Mouse (Mus musculus): ENCODE data around the gene Degs1. TPM values are rescaled to one million over a fixed set of nuclear protein-coding genes. Genes with fewer than 3 reads are reported as not detected.

The Degs1 gene
- polyA plus RNA-seq, 1 experiment from 2014 or later, result 129 TPM

- H3K27ac ChIP-seq (ENCODE audit: low read length), result no peak overlapping the region
- H3K27me3 ChIP-seq (replicated peaks; ENCODE audit: control insufficient read depth, insufficient read depth, low read length), result no peaks in the 10 kb centered on the region
- H3K4me3 ChIP-seq (ENCODE audit: low read length), result no peak overlapping the region
- no peak for ATAC-seq
- H3K9me3 ChIP-seq (ENCODE audit: control insufficient read depth, low read length), result no peaks in the 10 kb centered on the region
- no peak overlapping the region for H3K4me2 ChIP-seq (ENCODE audit: low read depth, low read length)
- 74% methylated on average over 7 of the region's 7 CpGs for WGBS
- H3K4me1 ChIP-seq (ENCODE audit: control insufficient read depth, insufficient read depth, low read length), result peaks cover 4% of the 10 kb centered on the region
- H3K36me3 ChIP-seq (ENCODE audit: control insufficient read depth, insufficient read depth, low read length), result no peaks in the 10 kb centered on the region
- no peak overlapping the region for H3K9ac ChIP-seq (ENCODE audit: low read depth, low read length)
These were observed 5.2 kb upstream of the Degs1 start for GRCm38 (mm10) chr1:182287781-182288180.

GRCm38 (mm10) chr1:182284795-182285194 is 2.2 kb upstream of the Degs1 start:
- Histone ChIP-seq H3K4me2 (ENCODE audit: low read depth, low read length) (no peak overlapping the region), H3K36me3 (ENCODE audit: control insufficient read depth, insufficient read depth, low read length) (no peaks in the 10 kb centered on the region), H3K9me3 (ENCODE audit: control insufficient read depth, low read length) (no peaks in the 10 kb centered on the region), H3K9ac (ENCODE audit: low read depth, low read length) (no peak overlapping the region), H3K27me3 (replicated peaks; ENCODE audit: control insufficient read depth, insufficient read depth, low read length) (no peaks in the 10 kb centered on the region), H3K4me3 (ENCODE audit: low read length) (no peak overlapping the region), H3K4me1 (ENCODE audit: control insufficient read depth, insufficient read depth, low read length) (peaks cover 20% of the 10 kb centered on the region), H3K27ac (ENCODE audit: low read length) (no peak overlapping the region)
- no peak for ATAC-seq
- 96% methylated on average over 2 of the region's 2 CpGs for WGBS

DNA sequence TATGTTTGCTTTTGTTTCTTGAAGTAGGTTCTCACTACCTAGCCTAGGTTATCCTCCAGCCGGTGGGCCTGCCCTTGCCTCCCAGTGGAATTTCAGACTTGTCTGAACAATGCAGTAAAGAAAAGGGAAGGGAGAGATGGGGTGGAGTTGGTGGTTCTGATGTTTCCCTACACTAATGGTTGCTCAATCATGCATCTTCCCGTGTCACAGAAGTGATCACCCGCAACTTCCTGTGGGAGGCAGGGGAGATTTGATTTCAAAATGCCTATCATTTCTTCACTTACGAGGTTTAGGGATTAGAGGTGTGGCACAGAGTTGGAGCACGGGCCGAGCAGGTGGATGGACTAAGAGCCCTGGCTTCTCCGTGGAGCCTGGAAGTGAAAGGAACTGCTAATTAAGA is 627 bp upstream of the Degs1 start:
- no peak overlapping the region for H3K27ac ChIP-seq (ENCODE audit: low read length)
- 50% methylated on average over 7 of the region's 7 CpGs for WGBS
- H3K4me1 ChIP-seq (ENCODE audit: control insufficient read depth, insufficient read depth, low read length), result peaks cover 20% of the 10 kb centered on the region
- H3K4me2 ChIP-seq (ENCODE audit: low read depth, low read length), result peak overlapping the region; percentile 75
- peak overlapping the region; percentile 86 for H3K4me3 ChIP-seq (ENCODE audit: low read length)
- H3K27me3 ChIP-seq (replicated peaks; ENCODE audit: control insufficient read depth, insufficient read depth, low read length), result no peaks in the 10 kb centered on the region
- no peaks in the 10 kb centered on the region for H3K36me3 ChIP-seq (ENCODE audit: control insufficient read depth, insufficient read depth, low read length)
- H3K9me3 ChIP-seq (ENCODE audit: control insufficient read depth, low read length), result no peaks in the 10 kb centered on the region
- peak; percentile 2; the same call in 1 of the 2 replicates for ATAC-seq
- no peak overlapping the region for H3K9ac ChIP-seq (ENCODE audit: low read depth, low read length)

GRCm38 (mm10) chr1:182281251-182281711 is 1.3 kb downstream of the Degs1 start:
- Histone ChIP-seq H3K4me3 (ENCODE audit: low read length) (peak overlapping the region; percentile 86), H3K9me3 (ENCODE audit: control insufficient read depth, low read length) (no peaks in the 10 kb centered on the region), H3K4me2 (ENCODE audit: low read depth, low read length) (peak overlapping the region; percentile 75), H3K36me3 (ENCODE audit: control insufficient read depth, insufficient read depth, low read length) (peaks cover 9% of the 10 kb centered on the region), H3K4me1 (ENCODE audit: control insufficient read depth, insufficient read depth, low read length) (peaks cover 20% of the 10 kb centered on the region), H3K9ac (ENCODE audit: low read depth, low read length) (peak overlapping the region; percentile 66), H3K27ac (ENCODE audit: low read length) (peak overlapping the region; percentile 11), H3K27me3 (replicated peaks; ENCODE audit: control insufficient read depth, insufficient read depth, low read length) (no peaks in the 10 kb centered on the region)
- WGBS, result 16% methylated on average over 9 of the region's 9 CpGs
- peak; percentile 47; the same call in 1 of the 2 replicates for ATAC-seq

DNA sequence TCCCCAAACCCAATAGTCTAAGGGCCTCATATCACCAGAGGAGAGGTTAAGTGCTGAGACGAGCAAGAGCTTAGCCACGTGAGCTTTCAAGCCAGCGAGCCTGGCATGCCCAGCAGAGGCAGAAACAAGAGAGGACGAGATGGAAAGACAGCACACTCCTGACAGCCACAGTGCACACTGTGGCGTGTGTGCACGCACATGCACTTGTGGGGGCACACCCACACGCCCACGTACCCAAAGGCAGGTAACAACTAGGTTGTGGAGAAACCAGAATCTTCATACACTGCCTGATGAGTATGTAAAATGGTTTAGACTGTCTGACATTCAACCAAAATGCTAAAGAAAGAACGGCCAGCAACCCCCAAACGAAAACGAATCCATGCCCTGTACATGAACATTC is 2.0 kb downstream of the Degs1 start:
- 66% methylated on average over 11 of the region's 11 CpGs for WGBS
- H3K4me3 ChIP-seq (ENCODE audit: low read length), result peak overlapping the region; percentile 86; the same call in 1 of the 2 replicates

DNA sequence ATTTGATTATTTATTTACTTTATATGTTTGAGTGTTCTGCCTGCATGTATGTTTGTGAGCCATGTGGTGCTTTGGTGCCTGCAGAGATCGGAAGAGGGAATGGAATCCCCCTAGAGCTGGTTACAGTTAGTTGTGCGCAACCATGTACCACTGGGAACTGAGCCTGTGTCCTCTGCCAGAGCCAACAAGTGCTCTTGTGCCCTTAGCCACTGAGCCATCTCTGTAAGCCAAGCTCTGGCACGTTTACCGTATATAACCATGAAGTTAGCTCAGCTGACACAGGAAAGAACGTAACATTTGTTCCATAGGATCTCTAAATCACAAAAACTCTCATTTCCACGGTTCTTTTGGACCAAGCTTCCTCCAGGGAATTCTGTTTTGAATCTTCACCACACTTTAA is 2.6 kb downstream of the Degs1 start:
- ATAC-seq, result no peak
- H3K4me3 ChIP-seq (ENCODE audit: low read length), result no peak overlapping the region
- peaks cover 22% of the 10 kb centered on the region for H3K4me1 ChIP-seq (ENCODE audit: control insufficient read depth, insufficient read depth, low read length)
- H3K9ac ChIP-seq (ENCODE audit: low read depth, low read length), result no peak overlapping the region
- H3K27ac ChIP-seq (ENCODE audit: low read length), result no peak overlapping the region
- no peaks in the 10 kb centered on the region for H3K27me3 ChIP-seq (replicated peaks; ENCODE audit: control insufficient read depth, insufficient read depth, low read length)
- H3K9me3 ChIP-seq (ENCODE audit: control insufficient read depth, low read length), result no peaks in the 10 kb centered on the region
- peaks cover 9% of the 10 kb centered on the region for H3K36me3 ChIP-seq (ENCODE audit: control insufficient read depth, insufficient read depth, low read length)
- WGBS, result 85% methylated on average over 6 of the region's 6 CpGs
- no peak overlapping the region for H3K4me2 ChIP-seq (ENCODE audit: low read depth, low read length)

More for the DNA sequence above, 2.0 kb downstream of the Degs1 start:
- no peaks in the 10 kb centered on the region for H3K27me3 ChIP-seq (replicated peaks; ENCODE audit: control insufficient read depth, insufficient read depth, low read length)
- no peaks in the 10 kb centered on the region for H3K9me3 ChIP-seq (ENCODE audit: control insufficient read depth, low read length)
- H3K4me1 ChIP-seq (ENCODE audit: control insufficient read depth, insufficient read depth, low read length), result peaks cover 20% of the 10 kb centered on the region
- peaks cover 9% of the 10 kb centered on the region for H3K36me3 ChIP-seq (ENCODE audit: control insufficient read depth, insufficient read depth, low read length)
- no peak for ATAC-seq
- H3K9ac ChIP-seq (ENCODE audit: low read depth, low read length), result peak overlapping the region; percentile 66; the same call in 1 of the 2 replicates
- H3K4me2 ChIP-seq (ENCODE audit: low read depth, low read length), result peak overlapping the region; percentile 75; the same call in 1 of the 2 replicates
- no peak overlapping the region for H3K27ac ChIP-seq (ENCODE audit: low read length)

- no peak for ATAC-seq
- no peaks in the 10 kb centered on the region for H3K9me3 ChIP-seq (ENCODE audit: control insufficient read depth, low read length)
- H3K9ac ChIP-seq (ENCODE audit: low read depth, low read length), result no peak overlapping the region
- no peak overlapping the region for H3K4me2 ChIP-seq (ENCODE audit: low read depth, low read length)
- H3K4me3 ChIP-seq (ENCODE audit: low read length), result no peak overlapping the region
- H3K4me1 ChIP-seq (ENCODE audit: control insufficient read depth, insufficient read depth, low read length), result peaks cover 22% of the 10 kb centered on the region
- peaks cover 9% of the 10 kb centered on the region for H3K36me3 ChIP-seq (ENCODE audit: control insufficient read depth, insufficient read depth, low read length)
- 94% methylated on average over 4 of the region's 4 CpGs for WGBS
- H3K27ac ChIP-seq (ENCODE audit: low read length), result no peak overlapping the region
- H3K27me3 ChIP-seq (replicated peaks; ENCODE audit: control insufficient read depth, insufficient read depth, low read length), result no peaks in the 10 kb centered on the region
These were observed 3.2 kb downstream of the Degs1 start for GRCm38 (mm10) chr1:182279436-182279835.

DNA sequence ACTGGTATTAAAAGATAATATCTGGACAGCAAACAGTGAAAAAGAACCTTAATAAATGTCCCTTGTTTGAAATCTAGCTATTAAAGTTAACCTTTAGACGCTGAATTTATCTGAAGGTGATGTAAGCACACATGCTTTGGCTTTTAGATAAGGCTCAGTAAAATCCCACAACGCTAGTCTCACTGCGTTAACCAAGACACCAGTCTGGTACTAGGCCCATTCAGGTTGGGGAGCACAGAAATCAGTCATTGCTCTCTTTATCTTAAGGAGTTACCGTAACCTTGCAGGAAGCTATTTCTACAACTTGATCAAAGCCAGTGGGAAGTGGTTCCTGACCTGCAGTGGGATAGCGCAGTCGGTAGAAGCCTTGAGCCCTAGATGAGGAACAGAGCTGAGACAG is 7.5 kb downstream of the Degs1 start:
- Histone ChIP-seq H3K4me3 (ENCODE audit: low read length) (no peak overlapping the region), H3K9ac (ENCODE audit: low read depth, low read length) (no peak overlapping the region), H3K4me1 (ENCODE audit: control insufficient read depth, insufficient read depth, low read length) (0 out of 2 replicates have a peak, but pooled peaks cover 5% of the 10 kb centered on the region), H3K27ac (ENCODE audit: low read length) (no peak overlapping the region), H3K4me2 (ENCODE audit: low read depth, low read length) (no peak overlapping the region), H3K27me3 (replicated peaks; ENCODE audit: control insufficient read depth, insufficient read depth, low read length) (no peaks in the 10 kb centered on the region), H3K36me3 (ENCODE audit: control insufficient read depth, insufficient read depth, low read length) (peaks cover 9% of the 10 kb centered on the region), H3K9me3 (ENCODE audit: control insufficient read depth, low read length) (no peaks in the 10 kb centered on the region)
- peak; percentile 73 for ATAC-seq
- WGBS, result 61% methylated on average over 6 of the region's 6 CpGs

GRCm38 (mm10) chr1:182271632-182272031 is 11.0 kb downstream of the Degs1 start:
- no peak overlapping the region for H3K4me3 ChIP-seq (ENCODE audit: low read length)
- ATAC-seq, result no peak
- no peak overlapping the region for H3K4me2 ChIP-seq (ENCODE audit: low read depth, low read length)
- no peaks in the 10 kb centered on the region for H3K9me3 ChIP-seq (ENCODE audit: control insufficient read depth, low read length)
- H3K9ac ChIP-seq (ENCODE audit: low read depth, low read length), result no peak overlapping the region
- no peaks in the 10 kb centered on the region for H3K27me3 ChIP-seq (replicated peaks; ENCODE audit: control insufficient read depth, insufficient read depth, low read length)
- H3K36me3 ChIP-seq (ENCODE audit: control insufficient read depth, insufficient read depth, low read length), result peaks cover under 1% of the 10 kb centered on the region; the same call in 1 of the 2 replicates
- H3K27ac ChIP-seq (ENCODE audit: low read length), result no peak overlapping the region
- H3K4me1 ChIP-seq (ENCODE audit: control insufficient read depth, insufficient read depth, low read length), result 0 out of 2 replicates have a peak, but pooled peaks cover 8% of the 10 kb centered on the region
- 76% methylated on average over 5 of the region's 5 CpGs for WGBS

DNA sequence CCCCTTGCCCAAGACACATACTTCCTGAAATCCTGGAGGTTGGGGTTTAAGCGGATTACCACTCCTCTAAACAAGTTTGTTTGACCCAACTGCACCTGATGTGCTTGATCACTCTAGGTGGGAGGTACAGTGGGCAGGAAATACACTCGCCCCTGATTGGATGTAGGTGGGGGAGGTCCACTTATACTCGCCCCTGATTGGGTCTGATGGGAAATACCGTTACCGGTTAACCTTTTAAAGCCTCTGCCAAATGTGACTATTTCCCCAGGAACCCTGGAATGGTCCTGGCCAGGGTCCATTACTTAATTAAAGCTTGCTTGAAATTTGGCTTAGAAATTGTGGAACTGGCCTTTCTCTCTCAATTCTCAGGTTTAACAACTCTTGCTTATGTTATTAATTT is 11.5 kb downstream of the Degs1 start:
- Histone ChIP-seq H3K9ac (ENCODE audit: low read depth, low read length) (no peak overlapping the region), H3K4me2 (ENCODE audit: low read depth, low read length) (no peak overlapping the region), H3K4me1 (ENCODE audit: control insufficient read depth, insufficient read depth, low read length) (0 out of 2 replicates have a peak, but pooled peaks cover 8% of the 10 kb centered on the region), H3K36me3 (ENCODE audit: control insufficient read depth, insufficient read depth, low read length) (no peaks in the 10 kb centered on the region), H3K4me3 (ENCODE audit: low read length) (no peak overlapping the region), H3K27me3 (replicated peaks; ENCODE audit: control insufficient read depth, insufficient read depth, low read length) (no peaks in the 10 kb centered on the region), H3K9me3 (ENCODE audit: control insufficient read depth, low read length) (no peaks in the 10 kb centered on the region), H3K27ac (ENCODE audit: low read length) (no peak overlapping the region)
- 85% methylated on average over 5 of the region's 5 CpGs for WGBS
- ATAC-seq, result no peak

Measured in intestine, embryonic 16.5 days (tissue).